Mouse (Mus musculus): Measurements from ENCODE around the gene Blnk. TPM values are rescaled to one million over a fixed set of nuclear protein-coding genes. Genes with fewer than 3 reads are reported as not detected.

The Blnk gene
- polyA plus RNA-seq, 1 experiment from 2014 or later, result 0.70 TPM

DNA sequence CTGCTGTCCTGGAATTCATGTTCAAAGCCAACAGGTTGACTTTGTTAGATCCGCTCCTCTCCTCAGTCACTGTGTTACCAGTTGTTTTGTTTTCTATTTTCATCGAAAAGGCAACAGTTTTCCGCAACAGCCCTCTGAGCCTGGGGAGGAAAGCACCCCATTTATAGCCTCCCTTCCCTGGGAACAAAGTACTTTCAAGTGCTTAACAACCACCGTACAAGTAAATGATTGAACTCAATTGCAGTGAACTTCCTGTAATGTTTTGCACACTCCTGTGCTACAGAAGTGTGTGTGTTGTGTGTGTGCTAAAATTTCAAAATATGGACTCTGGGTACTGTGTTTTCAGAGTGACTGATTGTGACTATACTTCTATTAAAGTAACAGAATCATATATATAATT, 13.4 kb upstream of the Blnk start:
- DNase-seq (no peak), ATAC-seq (ENCODE audit: low FRiP score, low TSS enrichment) (no peak)
- no peaks in the 10 kb centered on the region for H3K36me3 ChIP-seq (ENCODE audit: control insufficient read depth, insufficient read depth, low read length)
- H3K4me3 ChIP-seq (replicated peaks; ENCODE audit: low read depth, low read length), result no peak overlapping the region
- H3K9me3 ChIP-seq (ENCODE audit: control insufficient read depth, low read length), result no peaks in the 10 kb centered on the region
- 86% methylated on average over 4 of the region's 4 CpGs for WGBS
- no peak overlapping the region for H3K4me2 ChIP-seq (ENCODE audit: low read length)
- no peak overlapping the region for H3K27ac ChIP-seq (replicated peaks; ENCODE audit: low read depth, low read length)
- H3K27me3 ChIP-seq (ENCODE audit: control insufficient read depth, insufficient read depth, low read length), result peaks cover 3% of the 10 kb centered on the region
- no peaks in the 10 kb centered on the region for H3K4me1 ChIP-seq (ENCODE audit: control insufficient read depth, insufficient read depth, low read length)
- H3K9ac ChIP-seq (replicated peaks; ENCODE audit: low read length), result no peak overlapping the region

DNA sequence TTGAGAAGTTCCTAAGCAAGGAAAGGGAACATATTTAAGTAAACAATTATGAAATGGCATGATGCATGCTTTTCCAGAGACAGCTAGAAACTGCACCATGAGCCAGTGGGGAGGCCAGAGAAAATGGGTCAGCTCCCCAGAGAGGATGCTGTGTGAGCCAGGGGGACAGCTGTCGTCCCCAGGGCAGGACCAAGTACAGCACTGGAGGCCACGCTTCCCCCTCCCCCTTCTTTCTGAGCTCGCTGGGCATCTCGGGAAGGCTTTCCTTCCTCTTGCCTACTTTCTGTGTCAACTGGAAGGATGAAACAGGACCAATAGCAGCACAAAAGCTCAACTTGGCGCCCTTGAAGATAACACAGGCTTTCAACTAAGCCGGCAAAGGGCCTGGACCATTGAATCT, 13.0 kb upstream of the Blnk start:
- Histone ChIP-seq H3K9me3 (ENCODE audit: control insufficient read depth, low read length) (no peaks in the 10 kb centered on the region), H3K36me3 (ENCODE audit: control insufficient read depth, insufficient read depth, low read length) (no peaks in the 10 kb centered on the region), H3K4me2 (ENCODE audit: low read length) (no peak overlapping the region), H3K27me3 (ENCODE audit: control insufficient read depth, insufficient read depth, low read length) (no peaks in the 10 kb centered on the region), H3K4me3 (replicated peaks; ENCODE audit: low read depth, low read length) (no peak overlapping the region), H3K9ac (replicated peaks; ENCODE audit: low read length) (no peak overlapping the region), H3K27ac (replicated peaks; ENCODE audit: low read depth, low read length) (no peak overlapping the region), H3K4me1 (ENCODE audit: control insufficient read depth, insufficient read depth, low read length) (no peaks in the 10 kb centered on the region)
- DNase-seq (no peak), ATAC-seq (ENCODE audit: low FRiP score, low TSS enrichment) (no peak)
- WGBS, result 46% methylated on average over 6 of the region's 6 CpGs

DNA sequence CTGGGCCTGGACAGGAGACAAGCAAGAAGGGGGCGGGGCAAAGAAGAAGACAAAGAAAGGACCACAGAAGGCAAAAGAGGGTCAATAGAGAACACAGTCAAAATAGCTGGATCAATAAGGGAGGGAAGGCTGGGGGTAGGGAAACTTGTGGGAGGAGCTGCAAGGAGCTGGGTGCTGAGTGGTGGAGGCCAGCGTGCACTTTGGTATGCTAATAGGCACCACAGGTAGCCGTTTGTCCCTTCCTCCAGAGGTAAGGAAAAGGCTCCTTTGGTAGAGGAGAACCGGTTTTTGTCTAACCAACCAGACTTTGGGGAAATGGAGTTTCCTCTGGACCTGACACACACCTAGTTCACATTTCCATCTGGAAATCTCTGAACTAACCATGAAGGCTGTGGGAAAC, 12.3 kb upstream of the Blnk start:
- Histone ChIP-seq H3K4me2 (ENCODE audit: low read length) (no peak overlapping the region), H3K27me3 (ENCODE audit: control insufficient read depth, insufficient read depth, low read length) (no peaks in the 10 kb centered on the region), H3K4me3 (replicated peaks; ENCODE audit: low read depth, low read length) (no peak overlapping the region), H3K9me3 (ENCODE audit: control insufficient read depth, low read length) (no peaks in the 10 kb centered on the region), H3K4me1 (ENCODE audit: control insufficient read depth, insufficient read depth, low read length) (no peaks in the 10 kb centered on the region), H3K27ac (replicated peaks; ENCODE audit: low read depth, low read length) (no peak overlapping the region), H3K36me3 (ENCODE audit: control insufficient read depth, insufficient read depth, low read length) (no peaks in the 10 kb centered on the region), H3K9ac (replicated peaks; ENCODE audit: low read length) (no peak overlapping the region)
- DNase-seq, result no peak
- no peak for ATAC-seq (ENCODE audit: low FRiP score, low TSS enrichment)
- 21% methylated on average over 4 of the region's 4 CpGs for WGBS

DNA sequence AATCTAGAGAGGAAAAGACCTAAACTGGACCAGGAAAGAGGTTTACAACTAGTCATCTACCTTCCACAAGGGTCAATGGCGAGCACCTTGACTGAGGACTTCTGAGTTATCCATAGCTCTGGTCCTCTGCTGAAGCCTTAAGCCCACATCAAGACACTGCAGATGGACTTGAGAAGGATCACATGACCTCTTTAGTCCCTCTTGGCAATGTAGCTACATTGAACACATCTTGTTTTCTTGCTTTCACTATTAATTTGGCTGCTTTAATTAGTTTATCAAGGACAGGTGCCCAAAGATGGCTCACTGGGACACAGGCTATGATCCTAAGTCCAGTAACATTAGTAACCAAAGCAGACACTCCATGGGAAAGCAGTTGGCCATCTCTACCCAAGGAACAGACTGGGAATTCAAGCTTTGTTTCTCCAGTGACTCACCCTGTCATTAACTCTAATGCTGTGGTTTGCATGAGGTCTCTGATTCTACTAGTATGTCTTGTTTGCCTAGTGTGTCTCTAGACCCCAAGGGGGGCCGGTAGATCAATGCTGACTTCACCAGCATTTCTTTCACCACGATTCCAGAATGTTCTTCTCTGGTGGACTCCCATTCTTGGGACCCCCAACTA, 9.5 kb upstream of the Blnk start:
- ATAC-seq (ENCODE audit: low FRiP score, low TSS enrichment) (no peak), DNase-seq (no peak)
- no peak overlapping the region for H3K9ac ChIP-seq (replicated peaks; ENCODE audit: low read length)
- H3K27me3 ChIP-seq (ENCODE audit: control insufficient read depth, insufficient read depth, low read length), result no peaks in the 10 kb centered on the region
- no peaks in the 10 kb centered on the region for H3K9me3 ChIP-seq (ENCODE audit: control insufficient read depth, low read length)
- WGBS, result 90% methylated on average over 3 of the region's 3 CpGs
- no peaks in the 10 kb centered on the region for H3K36me3 ChIP-seq (ENCODE audit: control insufficient read depth, insufficient read depth, low read length)
- no peak overlapping the region for H3K4me2 ChIP-seq (ENCODE audit: low read length)
- H3K27ac ChIP-seq (replicated peaks; ENCODE audit: low read depth, low read length), result no peak overlapping the region
- no peaks in the 10 kb centered on the region for H3K4me1 ChIP-seq (ENCODE audit: control insufficient read depth, insufficient read depth, low read length)
- H3K4me3 ChIP-seq (replicated peaks; ENCODE audit: low read depth, low read length), result no peak overlapping the region

DNA sequence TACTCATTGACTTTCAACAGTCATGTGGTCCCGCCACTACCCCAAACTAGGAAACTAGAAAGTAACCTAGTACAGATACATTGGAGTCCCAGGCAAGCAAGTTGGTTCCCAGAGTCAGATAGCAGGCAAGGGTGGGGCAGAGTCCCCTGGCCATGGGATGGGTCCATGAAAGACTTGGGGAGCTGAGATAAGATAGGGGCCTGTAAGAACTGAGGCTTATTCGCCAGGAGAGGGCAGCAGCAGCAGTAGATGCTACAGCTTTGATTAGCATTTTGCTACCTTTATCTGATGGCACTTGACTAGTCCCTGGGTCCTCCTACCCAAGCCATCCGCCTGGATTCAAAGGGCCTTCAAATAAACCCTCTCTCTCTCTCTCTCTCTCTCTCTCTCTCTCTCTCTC, 5.2 kb upstream of the Blnk start:
- H3K27ac ChIP-seq (replicated peaks; ENCODE audit: low read depth, low read length), result no peak overlapping the region
- H3K27me3 ChIP-seq (ENCODE audit: control insufficient read depth, insufficient read depth, low read length), result no peaks in the 10 kb centered on the region
- no peak overlapping the region for H3K4me3 ChIP-seq (replicated peaks; ENCODE audit: low read depth, low read length)
- no peaks in the 10 kb centered on the region for H3K9me3 ChIP-seq (ENCODE audit: control insufficient read depth, low read length)
- no peak overlapping the region for H3K9ac ChIP-seq (replicated peaks; ENCODE audit: low read length)
- 55% methylated on average over 3 of the region's 3 CpGs for WGBS
- H3K36me3 ChIP-seq (ENCODE audit: control insufficient read depth, insufficient read depth, low read length), result no peaks in the 10 kb centered on the region
- no peaks in the 10 kb centered on the region for H3K4me1 ChIP-seq (ENCODE audit: control insufficient read depth, insufficient read depth, low read length)
- no peak for DNase-seq
- no peak for ATAC-seq (ENCODE audit: low FRiP score, low TSS enrichment)
- no peak overlapping the region for H3K4me2 ChIP-seq (ENCODE audit: low read length)

DNA sequence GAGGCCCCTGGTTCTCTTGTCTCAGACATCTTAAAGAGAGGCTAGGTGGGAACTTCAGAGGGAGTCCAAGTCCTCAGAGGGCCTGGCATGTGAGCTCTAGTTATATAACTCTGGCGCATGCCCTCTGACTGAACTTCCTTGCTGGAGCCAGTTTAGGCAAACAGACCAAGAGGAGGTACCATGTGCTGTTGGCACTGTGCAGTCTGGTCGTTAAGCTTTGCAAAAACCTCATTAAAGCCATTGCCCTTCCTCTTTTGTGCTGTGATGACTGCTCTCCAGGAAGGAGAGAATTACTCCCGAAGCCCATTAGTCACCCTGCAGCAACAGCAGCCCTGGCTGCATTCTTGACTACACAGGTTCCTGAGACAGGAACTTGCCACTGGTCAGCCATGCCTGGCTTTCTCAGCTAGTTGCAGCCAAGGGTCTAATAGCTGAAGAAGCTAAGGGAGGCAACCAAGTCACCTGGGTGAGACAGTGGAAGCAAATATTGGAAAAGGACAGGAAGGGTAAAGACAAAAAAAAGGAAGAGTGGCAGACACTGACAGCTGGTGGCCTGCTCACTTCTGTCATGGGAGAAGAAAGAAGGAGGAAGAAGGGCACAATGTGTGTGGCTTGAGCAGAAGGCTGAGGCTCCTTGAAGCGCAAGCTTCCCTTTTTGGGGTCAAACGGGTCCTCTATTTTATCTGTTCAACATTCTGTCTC, 4.3 kb upstream of the Blnk start:
- Histone ChIP-seq H3K4me2 (ENCODE audit: low read length) (no peak overlapping the region), H3K27me3 (ENCODE audit: control insufficient read depth, insufficient read depth, low read length) (no peaks in the 10 kb centered on the region), H3K4me3 (replicated peaks; ENCODE audit: low read depth, low read length) (no peak overlapping the region), H3K4me1 (ENCODE audit: control insufficient read depth, insufficient read depth, low read length) (no peaks in the 10 kb centered on the region), H3K9me3 (ENCODE audit: control insufficient read depth, low read length) (no peaks in the 10 kb centered on the region), H3K9ac (replicated peaks; ENCODE audit: low read length) (no peak overlapping the region), H3K36me3 (ENCODE audit: control insufficient read depth, insufficient read depth, low read length) (no peaks in the 10 kb centered on the region), H3K27ac (replicated peaks; ENCODE audit: low read depth, low read length) (no peak overlapping the region)
- ATAC-seq (ENCODE audit: low FRiP score, low TSS enrichment) (no peak), DNase-seq (no peak)
- WGBS, result 71% methylated on average over 5 of the region's 5 CpGs

DNA sequence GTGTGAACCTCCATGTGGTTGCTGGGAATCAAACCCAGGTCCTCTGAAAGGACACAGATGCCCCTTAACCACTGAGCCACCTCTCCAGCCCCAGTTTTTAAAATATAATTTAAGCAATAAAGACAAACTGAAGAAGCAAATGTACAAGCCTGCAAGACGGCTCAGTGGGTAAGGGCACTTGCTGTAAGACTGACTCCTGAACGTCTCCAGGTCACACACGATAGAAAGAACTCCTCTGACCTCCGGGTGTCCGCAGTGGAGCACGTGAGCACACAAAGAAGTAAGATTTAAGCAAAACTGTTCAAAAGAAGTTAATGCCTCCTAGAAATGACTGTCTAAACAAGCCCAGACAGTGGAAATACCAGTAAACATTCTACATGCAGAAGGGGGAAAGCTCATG, 2.4 kb upstream of the Blnk start:
- Histone ChIP-seq H3K9me3 (ENCODE audit: control insufficient read depth, low read length) (no peaks in the 10 kb centered on the region), H3K4me1 (ENCODE audit: control insufficient read depth, insufficient read depth, low read length) (no peaks in the 10 kb centered on the region), H3K36me3 (ENCODE audit: control insufficient read depth, insufficient read depth, low read length) (no peaks in the 10 kb centered on the region), H3K4me2 (ENCODE audit: low read length) (no peak overlapping the region), H3K9ac (replicated peaks; ENCODE audit: low read length) (no peak overlapping the region), H3K27ac (replicated peaks; ENCODE audit: low read depth, low read length) (no peak overlapping the region), H3K4me3 (replicated peaks; ENCODE audit: low read depth, low read length) (no peak overlapping the region), H3K27me3 (ENCODE audit: control insufficient read depth, insufficient read depth, low read length) (no peaks in the 10 kb centered on the region)
- ATAC-seq (ENCODE audit: low FRiP score, low TSS enrichment) (no peak), DNase-seq (no peak)
- WGBS, result 89% methylated on average over 6 of the region's 6 CpGs

DNA sequence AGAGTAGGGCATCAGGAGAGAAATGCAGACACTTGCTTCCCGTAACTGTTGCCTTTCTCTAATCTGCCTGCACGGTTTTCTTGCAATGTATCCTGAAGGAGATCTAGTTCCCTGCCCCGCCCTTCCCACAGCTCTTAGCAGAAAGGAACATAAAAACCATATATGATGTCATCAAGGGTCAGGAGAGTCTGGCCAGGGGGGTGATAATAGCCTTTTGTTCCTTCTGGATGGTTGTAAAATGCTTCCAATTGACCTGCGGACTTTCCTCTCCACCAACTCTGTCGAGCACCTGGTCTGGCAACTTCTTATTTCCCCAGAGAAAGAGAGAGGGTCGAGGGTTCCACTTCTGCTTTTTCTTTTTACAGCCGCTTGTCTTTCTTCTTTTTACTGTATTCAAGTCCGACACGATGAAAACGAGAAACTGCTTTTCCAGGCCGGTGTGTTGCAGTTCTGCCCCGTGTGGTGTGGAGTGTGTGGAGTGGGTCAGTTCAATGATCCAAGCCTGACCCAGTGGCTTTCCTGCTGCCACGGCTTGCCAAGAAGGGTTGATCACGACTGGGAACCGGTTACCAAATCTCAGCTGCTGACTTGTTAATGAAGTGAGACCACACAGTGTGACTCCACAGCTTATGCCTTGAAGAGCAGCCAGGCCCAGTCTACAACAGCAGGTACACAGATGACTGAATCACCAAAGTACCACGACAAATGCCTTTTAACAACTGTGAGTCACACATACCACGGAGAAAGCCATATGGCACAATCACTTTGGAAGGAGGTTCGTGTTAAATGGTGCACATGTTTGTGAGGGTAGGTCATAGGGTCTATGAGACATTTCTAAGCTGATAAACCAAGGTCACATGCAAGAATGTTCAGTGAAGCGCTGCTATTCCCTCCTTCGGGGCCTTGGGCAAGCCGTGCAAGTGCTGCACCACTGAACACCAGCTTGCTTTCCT, 1.4 kb upstream of the Blnk start:
- Histone ChIP-seq H3K27me3 (ENCODE audit: control insufficient read depth, insufficient read depth, low read length) (no peaks in the 10 kb centered on the region), H3K4me3 (replicated peaks; ENCODE audit: low read depth, low read length) (no peak overlapping the region), H3K36me3 (ENCODE audit: control insufficient read depth, insufficient read depth, low read length) (no peaks in the 10 kb centered on the region), H3K9ac (replicated peaks; ENCODE audit: low read length) (no peak overlapping the region), H3K4me1 (ENCODE audit: control insufficient read depth, insufficient read depth, low read length) (no peaks in the 10 kb centered on the region), H3K4me2 (ENCODE audit: low read length) (no peak overlapping the region), H3K27ac (replicated peaks; ENCODE audit: low read depth, low read length) (no peak overlapping the region), H3K9me3 (ENCODE audit: control insufficient read depth, low read length) (no peaks in the 10 kb centered on the region)
- WGBS, result 71% methylated on average over 21 of the region's 21 CpGs
- ATAC-seq (ENCODE audit: low FRiP score, low TSS enrichment) (no peak), DNase-seq (no peak)
